Mouse (Mus musculus) liver (tissue): ENCODE measurements at regions not wholly inside any gene's neighbourhood (a gene's known extent, or its start where the extent isn't known, plus 50 kb on each side); places are given as distances from the start of the nearest gene placed in this dataset.
"Not testable (repeated sequence)": the region's sequence is repeated elsewhere in the genome, so short reads cannot be mapped to it uniquely, and the experiment has no call there.

ENCODE experiments used
- DNase-seq: peaks from one replicate; pipeline ENCODE4 v3.0.0-alpha.2; 2020; ENCODE audit warnings: mixed read lengths

- DNase-seq: not testable (repeated sequence)
These were observed 77.7 kb upstream of the Vmn2r25 start for GRCm38 (mm10) chr6:123930951-123931350.

GRCm38 (mm10) chr6:123937930-123938329, 84.7 kb upstream of the Vmn2r25 start:
- no peak for DNase-seq

GRCm38 (mm10) chr6:123961321-123961720, 63.0 kb upstream of the Vmn2r26 start:
- DNase-seq: no peak

- peak; percentile 3 for DNase-seq
These were observed 53.2 kb upstream of the Vmn2r26 start for GRCm38 (mm10) chr6:123971180-123971579.
